Mouse (Mus musculus): ENCODE measurements around the gene Ccdc63. TPM values are rescaled to one million over a fixed set of nuclear protein-coding genes. Genes with fewer than 3 reads are reported as not detected.

Ccdc63 gene
- polyA plus RNA-seq, 1 experiment from 2014 or later: not detected

GRCm38 (mm10) chr5:122059060-122060017, 81.3 kb downstream of the Ccdc63 start:
- Histone ChIP-seq H3K4me1 (peaks cover 23% of the 10 kb centered on the region), H3K4me2 (peak overlapping the region; percentile 64), H3K4me3 (peak overlapping the region; percentile 27), H3K27ac (no peak overlapping the region), H3K9ac (peak overlapping the region; percentile 55; the same call in 1 of the 2 replicates), H3K9me3 (0 out of 2 replicates have a peak, but pooled peaks cover 2% of the 10 kb centered on the region), H3K36me3 (no peaks in the 10 kb centered on the region), H3K27me3 (peaks cover 8% of the 10 kb centered on the region; the same call in 1 of the 2 replicates)
- no peak for ATAC-seq (ENCODE audit: insufficient number of reproducible peaks, insufficient read depth, low FRiP score, low TSS enrichment, low read depth)
- 25% methylated on average over 39 of the region's 39 CpGs for WGBS

Other genes with a start within 250 kb of the Ccdc63 start
- 4.0 and 4.8 TPM in 2 replicates for gene Cux2, start 90.7 kb downstream of the Ccdc63 start, polyA plus RNA-seq (2015; fragmentation: Nextera tagmentation; extraction: Ambion mirVana)
- 31.8 TPM in 1 of 2 replicates, not detected in the other for gene Myl2, start 39.9 kb downstream of the Ccdc63 start, polyA plus RNA-seq (2015; fragmentation: Nextera tagmentation; extraction: Ambion mirVana)
- 237 and 249 TPM in 2 replicates for gene Ppp1cc, start 17.5 kb upstream of the Ccdc63 start, polyA plus RNA-seq (2015; fragmentation: Nextera tagmentation; extraction: Ambion mirVana)
- 8.6 and 10.0 TPM in 2 replicates for gene Hvcn1, start 66.0 kb upstream of the Ccdc63 start, polyA plus RNA-seq (2015; fragmentation: Nextera tagmentation; extraction: Ambion mirVana)
- gene Tctn1, start 123.6 kb upstream of the Ccdc63 start, polyA plus RNA-seq (2015; fragmentation: Nextera tagmentation; extraction: Ambion mirVana): 5.0 and 8.0 TPM in 2 replicates
- gene Pptc7, start 143.5 kb upstream of the Ccdc63 start, polyA plus RNA-seq (2015; fragmentation: Nextera tagmentation; extraction: Ambion mirVana): 9.2 TPM in 2 replicates
- gene Rad9b, start 213.4 kb upstream of the Ccdc63 start, polyA plus RNA-seq (2015; fragmentation: Nextera tagmentation; extraction: Ambion mirVana): 17.1 and 21.4 TPM in 2 replicates
- 191 and 192 TPM in 2 replicates for gene Vps29, start 213.5 kb upstream of the Ccdc63 start, polyA plus RNA-seq (2015; fragmentation: Nextera tagmentation; extraction: Ambion mirVana)
- gene Gpn3, start 231.1 kb upstream of the Ccdc63 start, polyA plus RNA-seq (2015; fragmentation: Nextera tagmentation; extraction: Ambion mirVana): 77.6 and 85.1 TPM in 2 replicates
- gene Fam216a, start 231.5 kb upstream of the Ccdc63 start, polyA plus RNA-seq (2015; fragmentation: Nextera tagmentation; extraction: Ambion mirVana): 85.9 and 86.9 TPM in 2 replicates

Data from embryonic facial prominence, embryonic 13.5 days (tissue).